Mouse (Mus musculus): ENCODE results near the gene Cfap77. TPM values are rescaled to one million over a fixed set of nuclear protein-coding genes. Genes with fewer than 3 reads are reported as not detected.

Gene Cfap77
- polyA plus RNA-seq, 1 experiment from 2014 or later = 0.65 TPM

DNA sequence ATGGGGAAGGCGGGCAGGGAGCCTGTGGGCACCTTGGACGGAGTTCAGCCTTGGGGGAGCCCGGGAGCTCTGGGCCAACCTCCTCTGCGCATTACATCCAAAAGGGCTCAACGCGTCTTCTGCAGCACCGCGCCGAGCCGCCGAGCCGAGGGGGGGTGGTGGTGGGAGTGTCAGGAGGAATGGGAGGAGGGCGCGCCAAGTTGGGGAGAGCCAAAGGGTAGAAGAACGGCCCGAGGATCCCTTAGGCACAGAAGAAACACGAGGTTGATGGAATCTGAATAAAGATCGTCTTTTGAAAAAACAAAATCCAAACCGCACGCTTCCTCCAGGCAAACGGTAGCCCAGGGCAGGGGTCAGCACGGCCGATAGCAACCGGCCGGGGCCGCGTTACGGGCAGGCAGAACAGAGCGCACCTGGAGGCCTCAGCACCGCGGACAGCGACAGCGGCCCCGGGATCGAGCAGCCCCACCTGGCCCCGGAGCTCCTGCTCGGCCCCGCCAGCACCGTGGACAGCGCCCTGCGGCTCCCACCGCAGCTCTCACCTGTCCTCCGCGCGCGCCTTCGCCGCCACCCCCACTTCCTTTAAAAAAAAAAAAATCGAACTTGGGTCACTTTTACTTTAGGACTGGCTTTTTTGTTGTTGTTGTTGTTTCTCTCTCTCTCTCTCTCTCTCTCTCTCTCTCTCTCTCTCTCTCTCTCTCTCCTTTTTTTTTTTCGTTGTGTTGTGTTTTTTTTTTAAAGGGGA lies 138.9 kb downstream of the Cfap77 start:
- peak overlapping the region; percentile 56 for H3K9ac ChIP-seq (ENCODE audit: low read depth, low read length)
- peaks cover 67% of the 10 kb centered on the region for H3K27me3 ChIP-seq (replicated peaks; ENCODE audit: control insufficient read depth, insufficient read depth, low read length)
- peak; percentile 55; the same call in 1 of the 2 replicates for ATAC-seq
- H3K27ac ChIP-seq (ENCODE audit: low read depth, low read length) = peak overlapping the region; percentile 75
- peaks cover 6% of the 10 kb centered on the region for H3K4me1 ChIP-seq (ENCODE audit: control insufficient read depth, insufficient read depth, low read depth, low read length)
- H3K4me2 ChIP-seq (ENCODE audit: low read length) = peak overlapping the region; percentile 5
- under 1% methylated on average over 50 of the region's 50 CpGs for WGBS
- H3K4me3 ChIP-seq (ENCODE audit: low read length) = peak overlapping the region; percentile 37
- no peaks in the 10 kb centered on the region for H3K36me3 ChIP-seq (ENCODE audit: control insufficient read depth, insufficient read depth, low read length)
- H3K9me3 ChIP-seq (ENCODE audit: control insufficient read depth, low read length) = no peaks in the 10 kb centered on the region

DNA sequence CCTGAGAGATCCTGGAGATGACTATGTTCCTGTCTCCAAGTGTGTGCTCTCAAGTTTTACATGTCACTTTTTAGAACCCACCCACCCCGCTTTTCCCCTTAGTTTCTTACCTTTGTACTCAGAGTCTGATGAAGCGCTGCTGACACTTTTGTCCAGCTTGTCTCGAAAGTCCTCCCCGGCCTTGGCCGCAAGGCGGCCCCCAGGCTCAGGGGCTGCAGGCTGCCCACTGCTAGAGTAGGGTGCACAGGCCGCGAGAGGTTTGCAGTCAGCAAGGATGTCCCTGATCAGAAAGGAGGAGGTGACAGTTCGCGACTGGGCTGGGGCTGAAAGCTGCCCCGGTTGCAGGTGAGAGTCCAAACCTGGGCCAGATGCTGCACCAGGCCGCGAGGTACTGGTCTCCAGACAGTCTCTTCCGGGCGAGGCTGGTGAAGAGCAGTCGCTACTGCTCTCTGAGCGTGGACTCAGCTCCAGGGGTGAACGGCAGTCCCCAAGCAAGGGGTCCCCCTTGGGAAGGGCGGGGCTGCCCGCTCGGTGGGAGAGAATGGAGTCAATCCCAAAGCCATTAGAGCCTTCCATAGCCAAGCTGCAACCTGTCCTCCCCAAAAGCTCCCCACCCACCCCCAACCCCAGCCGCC lies 139.6 kb downstream of the Cfap77 start:
- H3K27me3 ChIP-seq (replicated peaks; ENCODE audit: control insufficient read depth, insufficient read depth, low read length) = peaks cover 68% of the 10 kb centered on the region
- peak overlapping the region; percentile 53 for H3K9ac ChIP-seq (ENCODE audit: low read depth, low read length)
- WGBS = 1% methylated on average over 19 of the region's 22 CpGs
- H3K4me1 ChIP-seq (ENCODE audit: control insufficient read depth, insufficient read depth, low read depth, low read length) = peaks cover 6% of the 10 kb centered on the region
- no peaks in the 10 kb centered on the region for H3K9me3 ChIP-seq (ENCODE audit: control insufficient read depth, low read length)
- no peak for ATAC-seq
- peak overlapping the region; percentile 75 for H3K27ac ChIP-seq (ENCODE audit: low read depth, low read length)
- H3K4me2 ChIP-seq (ENCODE audit: low read length) = peak overlapping the region; percentile 15; the same call in 1 of the 2 replicates
- H3K4me3 ChIP-seq (ENCODE audit: low read length) = peak overlapping the region; percentile 37
- H3K36me3 ChIP-seq (ENCODE audit: control insufficient read depth, insufficient read depth, low read length) = no peaks in the 10 kb centered on the region

DNA sequence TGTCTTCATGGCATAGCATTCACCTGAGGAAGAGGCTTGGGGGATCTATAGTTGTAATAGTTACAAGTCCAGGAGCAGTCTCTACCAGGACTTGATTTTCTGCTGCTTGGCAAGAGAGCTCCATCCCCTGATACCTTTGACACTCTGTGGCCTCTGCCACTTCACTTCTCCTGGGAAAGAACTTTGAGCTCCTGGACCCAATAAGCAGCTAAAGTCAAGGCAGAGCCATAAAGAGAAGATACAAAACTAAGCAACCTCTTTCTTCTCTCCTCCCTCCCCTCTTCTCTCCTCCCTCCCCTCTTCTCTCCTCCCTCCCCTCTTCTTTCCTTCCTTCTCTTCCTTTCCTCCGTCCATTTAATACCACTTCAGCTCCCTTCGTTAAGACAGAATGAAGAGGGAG lies 140.7 kb downstream of the Cfap77 start:
- Histone ChIP-seq H3K27ac (ENCODE audit: low read depth, low read length) (peak overlapping the region; percentile 75; the same call in 1 of the 2 replicates), H3K4me3 (ENCODE audit: low read length) (peak overlapping the region; percentile 37), H3K9me3 (ENCODE audit: control insufficient read depth, low read length) (no peaks in the 10 kb centered on the region), H3K4me2 (ENCODE audit: low read length) (no peak overlapping the region), H3K9ac (ENCODE audit: low read depth, low read length) (0 out of 2 replicates have a peak overlapping the region, but pooled peaks have one; percentile 35), H3K4me1 (ENCODE audit: control insufficient read depth, insufficient read depth, low read depth, low read length) (peaks cover 11% of the 10 kb centered on the region), H3K27me3 (replicated peaks; ENCODE audit: control insufficient read depth, insufficient read depth, low read length) (peaks cover 68% of the 10 kb centered on the region), H3K36me3 (ENCODE audit: control insufficient read depth, insufficient read depth, low read length) (no peaks in the 10 kb centered on the region)
- WGBS = 2% methylated on average over 2 of the region's 2 CpGs
- ATAC-seq = no peak

DNA sequence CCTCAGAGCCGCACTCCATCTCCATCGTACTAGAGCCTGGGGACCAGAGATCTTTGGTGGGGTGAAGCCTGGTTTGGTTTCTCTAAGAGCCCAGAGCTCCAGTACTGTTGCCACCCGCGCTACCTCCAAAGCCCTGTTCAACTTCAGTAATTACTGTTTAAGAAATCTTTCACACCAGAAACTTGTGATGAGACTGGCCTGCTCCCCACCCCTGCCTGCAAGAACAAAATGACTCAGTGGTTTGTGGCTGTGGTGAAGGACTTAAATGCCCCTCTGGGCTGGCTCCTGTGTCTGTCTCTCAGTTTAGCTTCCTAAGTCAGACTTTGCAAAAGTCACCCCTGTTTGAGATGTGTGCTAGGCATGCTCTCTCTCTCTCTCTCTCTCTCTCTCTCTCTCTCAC lies 141.9 kb downstream of the Cfap77 start:
- ATAC-seq = no peak
- H3K27me3 ChIP-seq (replicated peaks; ENCODE audit: control insufficient read depth, insufficient read depth, low read length) = peaks cover 70% of the 10 kb centered on the region
- no peaks in the 10 kb centered on the region for H3K9me3 ChIP-seq (ENCODE audit: control insufficient read depth, low read length)
- no peaks in the 10 kb centered on the region for H3K36me3 ChIP-seq (ENCODE audit: control insufficient read depth, insufficient read depth, low read length)
- H3K9ac ChIP-seq (ENCODE audit: low read depth, low read length) = no peak overlapping the region
- no peak overlapping the region for H3K4me2 ChIP-seq (ENCODE audit: low read length)
- peak overlapping the region; percentile 37 for H3K4me3 ChIP-seq (ENCODE audit: low read length)
- peaks cover 19% of the 10 kb centered on the region for H3K4me1 ChIP-seq (ENCODE audit: control insufficient read depth, insufficient read depth, low read depth, low read length)
- WGBS = 0% methylated on average over 4 of the region's 4 CpGs
- H3K27ac ChIP-seq (ENCODE audit: low read depth, low read length) = no peak overlapping the region

DNA sequence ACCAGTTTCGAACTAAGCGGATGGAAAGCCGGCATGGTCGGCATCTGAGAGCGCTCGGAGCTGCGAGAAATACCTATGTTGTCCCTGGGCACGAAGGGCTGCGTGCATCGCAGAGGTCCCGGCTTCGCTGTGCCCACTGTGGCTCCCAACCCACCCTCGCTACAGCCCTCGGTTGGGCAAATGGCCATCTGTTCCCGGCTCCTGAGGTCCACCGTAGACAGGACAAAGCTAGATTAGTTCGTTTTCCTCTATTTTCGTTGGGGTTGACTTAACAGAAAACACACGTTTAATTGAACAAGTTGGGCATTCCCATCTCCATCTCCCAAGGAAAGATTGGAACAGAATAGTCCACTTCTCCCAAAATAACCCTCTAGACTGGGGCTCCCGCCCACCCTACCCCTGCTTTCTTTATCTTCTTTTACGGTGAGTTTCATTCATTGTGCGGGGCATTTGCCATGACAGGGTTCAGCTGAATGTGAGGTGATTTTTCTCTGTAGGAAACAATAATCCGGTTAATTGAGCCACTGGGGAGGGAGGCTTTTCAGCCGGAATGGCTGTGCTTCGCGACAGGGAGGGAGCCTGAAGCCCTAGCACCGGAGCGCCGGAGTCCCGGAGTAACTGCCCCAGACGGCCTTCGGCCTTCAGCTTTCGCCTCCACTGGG lies 142.7 kb downstream of the Cfap77 start:
- 2% methylated on average over 33 of the region's 33 CpGs for WGBS
- no peak for ATAC-seq
- Histone ChIP-seq H3K27me3 (replicated peaks; ENCODE audit: control insufficient read depth, insufficient read depth, low read length) (peaks cover 75% of the 10 kb centered on the region), H3K27ac (ENCODE audit: low read depth, low read length) (peak overlapping the region; percentile 37; the same call in 1 of the 2 replicates), H3K4me1 (ENCODE audit: control insufficient read depth, insufficient read depth, low read depth, low read length) (peaks cover 16% of the 10 kb centered on the region), H3K36me3 (ENCODE audit: control insufficient read depth, insufficient read depth, low read length) (no peaks in the 10 kb centered on the region), H3K9me3 (ENCODE audit: control insufficient read depth, low read length) (no peaks in the 10 kb centered on the region), H3K9ac (ENCODE audit: low read depth, low read length) (peak overlapping the region; percentile 56), H3K4me2 (ENCODE audit: low read length) (peak overlapping the region; percentile 44), H3K4me3 (ENCODE audit: low read length) (peak overlapping the region; percentile 37)

DNA sequence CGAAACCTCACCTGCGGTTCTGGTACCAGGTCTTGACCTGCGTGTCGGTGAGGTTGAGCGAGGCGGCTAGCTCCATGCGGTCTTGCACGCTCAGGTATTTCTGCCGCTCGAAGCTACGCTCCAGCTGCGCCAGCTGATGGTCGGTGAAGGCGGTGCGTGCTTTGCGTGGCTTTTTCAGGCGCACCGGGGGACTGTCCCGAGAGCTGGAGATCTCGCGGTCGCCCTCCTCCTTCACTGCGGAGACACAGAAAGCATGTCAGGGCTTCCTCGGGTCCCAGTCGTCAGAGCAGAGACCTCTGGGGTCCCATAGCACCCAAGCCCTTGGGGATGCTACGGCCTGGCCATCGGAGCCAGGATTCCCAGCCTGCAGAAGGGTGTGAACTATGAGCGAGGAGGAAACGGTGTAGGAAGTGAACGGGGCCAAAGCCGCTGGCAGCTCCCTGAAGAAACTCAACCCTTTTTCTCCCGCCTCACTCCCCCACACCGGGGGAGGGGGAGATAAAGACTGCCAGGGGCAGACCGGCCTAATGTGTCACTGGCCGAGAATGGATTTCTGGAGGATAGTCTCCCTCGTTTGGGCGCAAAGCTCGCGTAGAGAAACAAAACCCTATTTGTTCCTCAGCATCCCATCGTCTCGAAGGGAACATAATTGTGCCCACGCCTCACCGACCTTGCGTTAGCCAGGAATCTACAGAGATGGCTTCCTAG lies 143.4 kb downstream of the Cfap77 start:
- WGBS = 2% methylated on average over 44 of the region's 44 CpGs
- H3K4me3 ChIP-seq (ENCODE audit: low read length) = peak overlapping the region; percentile 37

DNA sequence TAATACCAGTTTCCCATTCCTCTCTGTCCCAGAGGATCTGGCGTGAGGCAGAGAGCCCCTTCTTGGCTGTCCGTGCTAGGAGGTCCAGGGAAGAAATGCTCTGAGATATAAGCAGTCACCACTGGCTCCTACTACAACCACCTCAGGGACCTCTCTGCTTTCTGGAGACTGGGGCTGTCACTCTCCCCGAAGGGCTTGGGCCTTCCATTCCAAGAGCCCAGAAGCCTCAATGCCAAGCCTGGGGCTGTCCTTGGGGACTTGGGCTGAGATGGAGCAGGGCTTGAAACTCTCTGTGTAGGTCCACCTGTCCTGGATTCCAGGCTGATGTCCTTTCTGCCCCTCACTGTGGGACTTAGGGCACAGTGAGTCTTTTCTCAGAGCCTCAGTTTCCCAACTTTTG lies 144.0 kb downstream of the Cfap77 start:
- WGBS = 4% methylated on average over 3 of the region's 3 CpGs
- no peak for ATAC-seq
- peak overlapping the region; percentile 44 for H3K4me2 ChIP-seq (ENCODE audit: low read length)
- peak overlapping the region; percentile 56; the same call in 1 of the 2 replicates for H3K9ac ChIP-seq (ENCODE audit: low read depth, low read length)
- no peaks in the 10 kb centered on the region for H3K9me3 ChIP-seq (ENCODE audit: control insufficient read depth, low read length)
- peaks cover 16% of the 10 kb centered on the region for H3K4me1 ChIP-seq (ENCODE audit: control insufficient read depth, insufficient read depth, low read depth, low read length)
- H3K27me3 ChIP-seq (replicated peaks; ENCODE audit: control insufficient read depth, insufficient read depth, low read length) = peaks cover 78% of the 10 kb centered on the region
- H3K36me3 ChIP-seq (ENCODE audit: control insufficient read depth, insufficient read depth, low read length) = no peaks in the 10 kb centered on the region
- H3K4me3 ChIP-seq (ENCODE audit: low read length) = peak overlapping the region; percentile 37
- peak overlapping the region; percentile 60; the same call in 1 of the 2 replicates for H3K27ac ChIP-seq (ENCODE audit: low read depth, low read length)

More for the DNA sequence above, 143.4 kb downstream of the Cfap77 start:
- Histone ChIP-seq H3K4me2 (ENCODE audit: low read length) (peak overlapping the region; percentile 44), H3K4me1 (ENCODE audit: control insufficient read depth, insufficient read depth, low read depth, low read length) (peaks cover 16% of the 10 kb centered on the region), H3K9me3 (ENCODE audit: control insufficient read depth, low read length) (no peaks in the 10 kb centered on the region), H3K27me3 (replicated peaks; ENCODE audit: control insufficient read depth, insufficient read depth, low read length) (peaks cover 77% of the 10 kb centered on the region), H3K27ac (ENCODE audit: low read depth, low read length) (peak overlapping the region; percentile 46), H3K9ac (ENCODE audit: low read depth, low read length) (peak overlapping the region; percentile 56), H3K36me3 (ENCODE audit: control insufficient read depth, insufficient read depth, low read length) (no peaks in the 10 kb centered on the region)
- no peak for ATAC-seq

DNA sequence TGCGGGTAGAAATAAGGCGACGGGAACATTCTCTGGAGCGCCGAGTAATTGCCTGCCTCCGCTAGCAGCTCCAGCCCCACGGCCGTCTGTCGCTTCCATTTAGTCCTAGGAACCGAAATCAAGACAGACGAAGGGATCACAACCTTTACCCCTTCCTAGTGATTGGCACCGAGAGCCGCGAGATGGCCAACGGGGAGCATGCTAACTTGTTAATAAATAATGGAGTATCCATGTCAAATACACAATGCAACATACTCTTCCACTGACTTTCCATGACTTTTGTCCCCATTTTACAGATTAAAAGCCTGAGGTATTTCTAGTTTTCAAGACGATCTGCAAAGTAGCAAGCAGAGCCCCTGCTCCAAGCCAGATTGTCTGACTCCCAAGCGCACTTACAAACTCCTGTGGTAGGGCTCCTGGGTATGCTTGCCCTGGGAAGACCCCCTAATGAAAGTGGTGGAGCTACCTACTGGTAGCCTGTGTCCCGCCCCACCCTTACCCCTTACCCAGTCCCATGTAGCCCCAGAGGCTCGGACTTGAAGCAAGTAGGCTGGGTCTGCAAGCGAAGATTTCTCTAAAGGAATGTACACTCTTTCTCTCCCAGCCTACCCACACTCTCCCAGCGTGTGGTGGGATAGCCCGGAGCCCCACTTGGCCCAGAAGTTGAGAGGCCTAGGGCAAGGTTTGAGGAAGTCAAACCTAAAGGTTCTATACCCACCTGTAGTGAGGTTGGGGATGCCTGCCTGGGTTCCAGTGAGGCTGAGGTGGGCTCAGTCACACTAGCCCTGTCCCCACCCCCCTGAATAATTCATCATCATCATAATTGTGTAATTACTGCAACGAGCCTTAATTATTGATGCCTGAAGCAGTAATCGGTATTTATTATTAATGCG lies 144.8 kb downstream of the Cfap77 start:
- peak overlapping the region; percentile 29; the same call in 1 of the 2 replicates for H3K4me3 ChIP-seq (ENCODE audit: low read length)
- H3K9me3 ChIP-seq (ENCODE audit: control insufficient read depth, low read length) = no peaks in the 10 kb centered on the region
- peaks cover 3% of the 10 kb centered on the region; the same call in 1 of the 2 replicates for H3K36me3 ChIP-seq (ENCODE audit: control insufficient read depth, insufficient read depth, low read length)
- peak overlapping the region; percentile 48 for H3K9ac ChIP-seq (ENCODE audit: low read depth, low read length)
- WGBS = 6% methylated on average over 25 of the region's 25 CpGs
- peaks cover 16% of the 10 kb centered on the region for H3K4me1 ChIP-seq (ENCODE audit: control insufficient read depth, insufficient read depth, low read depth, low read length)
- no peak for ATAC-seq
- peak overlapping the region; percentile 45 for H3K4me2 ChIP-seq (ENCODE audit: low read length)
- H3K27ac ChIP-seq (ENCODE audit: low read depth, low read length) = peak overlapping the region; percentile 68
- H3K27me3 ChIP-seq (replicated peaks; ENCODE audit: control insufficient read depth, insufficient read depth, low read length) = peaks cover 78% of the 10 kb centered on the region

Measured in hindbrain, embryonic 16.5 days (tissue).